Mouse (Mus musculus): ENCODE data around the gene March1. TPM values are rescaled to one million over a fixed set of nuclear protein-coding genes. Genes with fewer than 3 reads are reported as not detected.

Gene March1
- polyA plus RNA-seq (2016; fragmentation: Nextera tagmentation; extraction: Ambion mirVana): 15.4 and 16.1 TPM in 2 replicates

GRCm38 (mm10) chr8:65617871-65618751 lies at the start of gene March1:
TSS of gene March1 (plus strand) at chr8:65617900.
- Histone ChIP-seq H3K4me3 (peak within 1 kb of the TSS; percentile 38), H3K9me3 (replicated peaks) (no peaks in the 10 kb centered on the region), H3K4me1 (no peaks in the 10 kb centered on the region), H3K9ac (peak within 1 kb of the TSS; percentile 60), H3K27ac (peak within 1 kb of the TSS; percentile 3; the same call in 1 of the 2 replicates), H3K4me2 (replicated peaks) (peak within 1 kb of the TSS; percentile 49), H3K27me3 (peaks cover 18% of the 10 kb centered on the region), H3K36me3 (no peaks in the 10 kb centered on the region)
- ATAC-seq (ENCODE audit: low FRiP score): peak; percentile 92
- under 1% methylated on average over 22 of the region's 23 CpGs for whole genome bisulfite sequencing

GRCm38 (mm10) chr8:65586909-65587308 lies 30.8 kb upstream of the March1 start:
- Histone ChIP-seq H3K4me2 (replicated peaks) (no peak overlapping the region), H3K27ac (no peak overlapping the region), H3K27me3 (no peaks in the 10 kb centered on the region), H3K36me3 (no peaks in the 10 kb centered on the region), H3K9me3 (replicated peaks) (no peaks in the 10 kb centered on the region), H3K9ac (no peak overlapping the region), H3K4me3 (no peak overlapping the region), H3K4me1 (no peaks in the 10 kb centered on the region)
- WGBS: 52% methylated on average over 1 of the region's 1 CpGs
- no peak for ATAC-seq (ENCODE audit: low FRiP score)

DNA sequence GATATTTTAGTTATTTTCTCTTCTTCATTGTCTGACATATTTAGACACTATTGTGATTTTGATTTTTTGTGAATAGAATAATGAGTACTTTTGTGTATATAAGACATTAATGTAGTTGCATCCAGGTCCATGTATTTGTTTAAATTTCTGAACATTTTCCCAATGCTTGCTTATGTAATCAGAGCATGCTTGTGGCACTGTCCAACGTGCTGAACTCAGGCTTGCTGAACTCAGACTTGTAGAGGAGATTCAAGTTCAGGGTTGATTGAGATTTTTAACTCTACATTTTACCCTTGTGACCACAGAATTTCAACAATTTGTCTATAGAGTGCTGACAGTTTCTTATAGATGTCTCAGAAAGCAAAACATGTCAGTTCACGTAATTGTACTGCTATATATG lies 14.5 kb upstream of the March1 start:
- Histone ChIP-seq H3K9ac (no peak overlapping the region), H3K36me3 (no peaks in the 10 kb centered on the region), H3K27me3 (no peaks in the 10 kb centered on the region), H3K4me3 (no peak overlapping the region), H3K4me1 (no peaks in the 10 kb centered on the region), H3K9me3 (replicated peaks) (no peaks in the 10 kb centered on the region), H3K27ac (no peak overlapping the region), H3K4me2 (replicated peaks) (no peak overlapping the region)
- ATAC-seq (ENCODE audit: low FRiP score): no peak
- WGBS: 67% methylated on average over 2 of the region's 2 CpGs

- Histone ChIP-seq H3K4me3 (no peak overlapping the region), H3K9me3 (replicated peaks) (no peaks in the 10 kb centered on the region), H3K27me3 (no peaks in the 10 kb centered on the region), H3K4me2 (replicated peaks) (no peak overlapping the region), H3K9ac (no peak overlapping the region), H3K4me1 (no peaks in the 10 kb centered on the region), H3K27ac (no peak overlapping the region), H3K36me3 (no peaks in the 10 kb centered on the region)
- no peak for ATAC-seq (ENCODE audit: low FRiP score)
- WGBS: 72% methylated on average over 2 of the region's 2 CpGs
These were observed 8.2 kb upstream of the March1 start for GRCm38 (mm10) chr8:65609509-65609908.

GRCm38 (mm10) chr8:65618966-65619365 lies 1.3 kb downstream of the March1 start:
- Histone ChIP-seq H3K4me2 (replicated peaks) (peak overlapping the region; percentile 49), H3K27ac (no peak overlapping the region), H3K4me3 (peak overlapping the region; percentile 38), H3K4me1 (no peaks in the 10 kb centered on the region), H3K9ac (no peak overlapping the region), H3K27me3 (peaks cover 18% of the 10 kb centered on the region), H3K9me3 (replicated peaks) (no peaks in the 10 kb centered on the region), H3K36me3 (no peaks in the 10 kb centered on the region)
- ATAC-seq (ENCODE audit: low FRiP score): no peak
- WGBS: 31% methylated on average over 7 of the region's 7 CpGs

- H3K27me3 ChIP-seq: no peaks in the 10 kb centered on the region
- no peak for ATAC-seq (ENCODE audit: low FRiP score)
- no peak overlapping the region for H3K9ac ChIP-seq
- no peaks in the 10 kb centered on the region for H3K9me3 ChIP-seq (replicated peaks)
- no peaks in the 10 kb centered on the region for H3K36me3 ChIP-seq
- H3K27ac ChIP-seq: no peak overlapping the region
- H3K4me2 ChIP-seq (replicated peaks): no peak overlapping the region
- H3K4me3 ChIP-seq: no peak overlapping the region
- no peaks in the 10 kb centered on the region for H3K4me1 ChIP-seq
These were observed 27.2 kb downstream of the March1 start for GRCm38 (mm10) chr8:65644931-65645330.

- H3K27ac ChIP-seq: no peak overlapping the region
- no peaks in the 10 kb centered on the region for H3K36me3 ChIP-seq
- H3K4me3 ChIP-seq: no peak overlapping the region
- H3K4me1 ChIP-seq: no peaks in the 10 kb centered on the region
- no peak overlapping the region for H3K4me2 ChIP-seq (replicated peaks)
- no peaks in the 10 kb centered on the region for H3K27me3 ChIP-seq
- 96% methylated on average over 1 of the region's 1 CpGs for WGBS
- no peak overlapping the region for H3K9ac ChIP-seq
- ATAC-seq (ENCODE audit: low FRiP score): no peak
- no peaks in the 10 kb centered on the region for H3K9me3 ChIP-seq (replicated peaks)
These were observed 27.8 kb downstream of the March1 start for GRCm38 (mm10) chr8:65645502-65645901.

GRCm38 (mm10) chr8:65645945-65646344 lies 28.2 kb downstream of the March1 start:
- Histone ChIP-seq H3K36me3 (no peaks in the 10 kb centered on the region), H3K27me3 (no peaks in the 10 kb centered on the region), H3K9ac (no peak overlapping the region), H3K4me2 (replicated peaks) (no peak overlapping the region), H3K27ac (no peak overlapping the region), H3K4me1 (no peaks in the 10 kb centered on the region), H3K9me3 (replicated peaks) (no peaks in the 10 kb centered on the region), H3K4me3 (no peak overlapping the region)
- 91% methylated on average over 1 of the region's 1 CpGs for WGBS
- ATAC-seq (ENCODE audit: low FRiP score): no peak

DNA sequence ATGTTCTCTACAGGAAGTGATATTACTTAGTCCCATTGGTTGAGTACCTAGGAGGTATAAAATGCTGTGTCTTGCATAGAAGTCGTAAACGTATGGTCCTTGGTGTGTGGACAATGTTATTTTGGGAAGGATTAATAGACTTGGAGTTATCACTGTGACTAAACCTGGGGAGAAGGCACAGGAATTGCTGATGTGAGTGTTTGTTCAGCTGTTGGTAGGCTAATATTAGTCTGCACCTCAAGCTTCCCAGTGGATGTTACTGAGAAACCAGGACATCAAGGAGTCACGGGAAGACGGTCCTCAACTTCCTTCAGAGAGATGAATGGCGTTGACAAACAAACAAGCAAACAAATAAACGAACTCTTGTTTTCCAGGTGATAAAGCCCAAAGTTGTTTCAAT lies 38.2 kb downstream of the March1 start:
- H3K27me3 ChIP-seq: no peaks in the 10 kb centered on the region
- ATAC-seq (ENCODE audit: low FRiP score): no peak
- H3K9me3 ChIP-seq (replicated peaks): no peaks in the 10 kb centered on the region
- 83% methylated on average over 6 of the region's 6 CpGs for WGBS
- no peaks in the 10 kb centered on the region for H3K4me1 ChIP-seq
- H3K4me2 ChIP-seq (replicated peaks): no peak overlapping the region
- no peaks in the 10 kb centered on the region for H3K36me3 ChIP-seq
- no peak overlapping the region for H3K27ac ChIP-seq
- H3K4me3 ChIP-seq: no peak overlapping the region
- no peak overlapping the region for H3K9ac ChIP-seq

DNA sequence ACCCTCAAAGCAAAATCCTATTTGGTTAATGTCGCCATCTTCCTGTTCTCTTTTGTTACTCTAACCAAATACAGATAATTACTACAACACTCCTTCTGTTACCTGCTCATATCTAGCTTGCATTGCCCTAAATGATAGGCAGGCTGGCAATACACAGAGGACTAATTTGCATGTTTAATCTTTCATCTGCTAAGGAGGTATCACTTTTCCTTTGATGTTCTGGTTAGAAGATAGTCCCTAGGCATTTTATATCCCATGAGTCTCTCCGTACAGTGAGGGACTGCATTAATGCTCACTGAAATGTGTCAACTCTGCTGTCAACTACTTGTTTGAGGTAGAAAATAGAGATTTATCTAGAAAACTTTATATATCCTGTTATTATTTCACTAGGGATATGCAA lies 44.2 kb downstream of the March1 start:
- no peaks in the 10 kb centered on the region for H3K4me1 ChIP-seq
- H3K9ac ChIP-seq: no peak overlapping the region
- no peaks in the 10 kb centered on the region for H3K27me3 ChIP-seq
- H3K27ac ChIP-seq: no peak overlapping the region
- H3K36me3 ChIP-seq: no peaks in the 10 kb centered on the region
- WGBS: 70% methylated on average over 2 of the region's 2 CpGs
- no peak overlapping the region for H3K4me3 ChIP-seq
- no peak for ATAC-seq (ENCODE audit: low FRiP score)
- H3K9me3 ChIP-seq (replicated peaks): no peaks in the 10 kb centered on the region
- no peak overlapping the region for H3K4me2 ChIP-seq (replicated peaks)

GRCm38 (mm10) chr8:65665786-65666185 lies 48.1 kb downstream of the March1 start:
- H3K4me2 ChIP-seq (replicated peaks): no peak overlapping the region
- H3K27me3 ChIP-seq: no peaks in the 10 kb centered on the region
- H3K4me1 ChIP-seq: no peaks in the 10 kb centered on the region
- no peaks in the 10 kb centered on the region for H3K36me3 ChIP-seq
- no peaks in the 10 kb centered on the region for H3K9me3 ChIP-seq (replicated peaks)
- no peak overlapping the region for H3K27ac ChIP-seq
- H3K4me3 ChIP-seq: no peak overlapping the region
- no peak for ATAC-seq (ENCODE audit: low FRiP score)
- WGBS: 87% methylated on average over 2 of the region's 2 CpGs
- H3K9ac ChIP-seq: no peak overlapping the region

- H3K27me3 ChIP-seq: no peaks in the 10 kb centered on the region
- H3K4me3 ChIP-seq: no peak overlapping the region
- H3K9me3 ChIP-seq (replicated peaks): no peaks in the 10 kb centered on the region
- H3K36me3 ChIP-seq: no peaks in the 10 kb centered on the region
- H3K4me2 ChIP-seq (replicated peaks): no peak overlapping the region
- no peaks in the 10 kb centered on the region for H3K4me1 ChIP-seq
- no peak overlapping the region for H3K27ac ChIP-seq
- H3K9ac ChIP-seq: no peak overlapping the region
- ATAC-seq (ENCODE audit: low FRiP score): no peak
These were observed 125.4 kb downstream of the March1 start for GRCm38 (mm10) chr8:65743066-65743465.

GRCm38 (mm10) chr8:65775815-65776214 lies 158.1 kb downstream of the March1 start:
- WGBS: 58% methylated on average over 2 of the region's 2 CpGs
- no peaks in the 10 kb centered on the region for H3K27me3 ChIP-seq
- H3K4me1 ChIP-seq: no peaks in the 10 kb centered on the region
- H3K4me2 ChIP-seq (replicated peaks): no peak overlapping the region
- no peak overlapping the region for H3K27ac ChIP-seq
- ATAC-seq (ENCODE audit: low FRiP score): no peak
- H3K36me3 ChIP-seq: no peaks in the 10 kb centered on the region
- H3K4me3 ChIP-seq: no peak overlapping the region
- no peaks in the 10 kb centered on the region for H3K9me3 ChIP-seq (replicated peaks)
- H3K9ac ChIP-seq: no peak overlapping the region
